Mouse (Mus musculus) embryo, embryonic 10 days (tissue): ENCODE measurements around the gene Cap2.

Experiments
- DNase-seq: peaks from one replicate; pipeline ENCODE4 v3.0.0-alpha.2; 2015; ENCODE audit warnings: low spot score

Gene Cap2

GRCm38 (mm10) chr13:46695296-46695908 lies 193.8 kb downstream of the Cap2 start:
- DNase-seq = no peak

GRCm38 (mm10) chr13:46695932-46696331 lies 194.3 kb downstream of the Cap2 start:
- DNase-seq = no peak

GRCm38 (mm10) chr13:46696788-46697187 lies 195.1 kb downstream of the Cap2 start:
- DNase-seq = peak; percentile 21

GRCm38 (mm10) chr13:46699372-46699771 lies 197.7 kb downstream of the Cap2 start:
- DNase-seq = no peak
